Mouse (Mus musculus) testis, adult 2 months (tissue): ENCODE results near the gene Bcl2. TPM values are rescaled to one million over a fixed set of nuclear protein-coding genes. Genes with fewer than 3 reads are reported as not detected.
"Not testable (repeated sequence)": the region's sequence is repeated elsewhere in the genome, so short reads cannot be mapped to it uniquely, and the experiment has no call there.

Experiments
- H3K27ac ChIP-seq: fragments of 200-500 bp; 2 replicates; pipeline ENCODE4 v1.5.1; 2012; ENCODE audit warnings: low read depth, low read length; ENCODE audit not compliant: control insufficient read depth, insufficient read depth
- H3K27me3 ChIP-seq: fragments of 200-500 bp; 2 replicates; pipeline ENCODE4 v1.6.1; 2012; ENCODE audit warnings: mild to moderate bottlenecking, low read length, moderate library complexity; ENCODE audit not compliant: control insufficient read depth, insufficient read depth
- H3K36me3 ChIP-seq: fragments of 200-500 bp; 2 replicates; pipeline ENCODE4 v1.6.1; 2012; ENCODE audit warnings: mild to moderate bottlenecking, low read length; ENCODE audit not compliant: control insufficient read depth, insufficient read depth
- H3K4me1 ChIP-seq: fragments of 200-500 bp; 2 replicates; pipeline ENCODE4 v1.6.1; 2012; ENCODE audit warnings: low read length; ENCODE audit not compliant: control insufficient read depth, insufficient read depth
- H3K4me3 ChIP-seq: fragments of 200-500 bp; 2 replicates; pipeline ENCODE4 v1.5.1; 2012; ENCODE audit warnings: low read depth, mild to moderate bottlenecking, low read length, moderate library complexity, mixed read lengths; ENCODE audit not compliant: control insufficient read depth
- CTCF ChIP-seq: fragments of 200-500 bp; IDR thresholded peaks from 2 replicates; pipeline ENCODE4 v1.5.1; 2012; ENCODE audit warnings: low read depth, mild to moderate bottlenecking, inconsistent platforms, low read length, moderate library complexity; ENCODE audit not compliant: control insufficient read depth, insufficient read depth, insufficient replicate concordance
- POLR2A ChIP-seq: fragments of 200-500 bp; IDR thresholded peaks from 2 replicates; pipeline ENCODE4 v1.6.1; 2012; ENCODE audit warnings: low read depth, mild to moderate bottlenecking, inconsistent platforms, low read length, moderate library complexity; ENCODE audit not compliant: control insufficient read depth
- polyA plus RNA-seq: library from polyadenylated mRNA; depleted of rRNA; stranded (reverse); fragments of >200 nt; gene quantifications from 2 replicates; pipeline ENCODE4 v1.2.3, GENCODE M21; 2012

Bcl2 gene
- polyA plus RNA-seq, 1 experiment = 0.11 TPM

GRCm38 (mm10) chr1:106542731-106543130, 171.3 kb downstream of the Bcl2 start:
- no peaks in the 10 kb centered on the region for H3K27me3 ChIP-seq
- H3K4me3 ChIP-seq = no peak overlapping the region
- H3K27ac ChIP-seq = no peak overlapping the region
- no peaks in the 10 kb centered on the region for H3K4me1 ChIP-seq
- H3K36me3 ChIP-seq = no peaks in the 10 kb centered on the region
- TF ChIP-seq CTCF (no peak), POLR2A (no peak)

DNA sequence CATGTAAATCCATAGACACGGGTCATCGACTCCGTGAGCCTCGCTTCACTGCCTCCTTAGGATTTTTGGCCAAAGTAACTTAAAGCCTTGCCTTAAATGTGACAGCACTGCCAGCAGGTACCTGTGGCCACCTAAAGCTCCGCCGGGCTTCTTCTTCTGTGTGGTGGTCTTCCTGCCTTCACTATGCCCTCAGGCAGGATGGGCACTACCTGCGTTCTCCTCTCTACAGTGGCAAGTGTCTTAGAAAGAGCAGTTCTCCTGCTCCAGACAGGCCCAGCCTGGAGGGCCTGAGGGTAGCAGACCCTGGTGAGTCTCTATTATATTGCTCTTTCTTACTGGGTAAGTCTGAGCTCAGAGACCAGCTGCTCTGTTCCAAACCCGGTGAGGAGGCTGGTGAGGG, 172.2 kb downstream of the Bcl2 start:
- Histone ChIP-seq H3K27me3 (no peaks in the 10 kb centered on the region), H3K36me3 (no peaks in the 10 kb centered on the region), H3K4me1 (no peaks in the 10 kb centered on the region), H3K4me3 (no peak overlapping the region), H3K27ac (no peak overlapping the region)
- TF ChIP-seq POLR2A (no peak), CTCF (no peak)

DNA sequence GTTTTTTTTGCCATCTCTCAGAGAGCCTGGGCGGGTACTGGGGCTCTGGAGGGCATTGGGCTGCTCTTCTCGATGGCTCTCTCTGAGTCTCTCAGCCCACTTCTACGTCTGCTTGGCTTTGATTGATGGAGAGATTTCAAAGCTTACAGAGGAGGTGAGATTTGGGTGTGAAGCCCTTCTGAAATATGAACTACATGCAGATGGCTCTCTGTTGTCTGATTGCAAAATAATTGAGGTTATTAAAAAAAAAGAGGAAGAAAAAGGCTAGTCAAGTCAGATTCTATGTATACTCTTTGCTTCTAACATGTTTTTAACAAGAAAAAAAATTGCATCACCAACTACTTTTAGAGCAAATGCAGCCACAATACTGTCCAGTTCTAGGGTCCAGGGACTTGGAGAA, 173.9 kb downstream of the Bcl2 start:
- TF ChIP-seq CTCF = no peak
- TF ChIP-seq POLR2A = no peak

DNA sequence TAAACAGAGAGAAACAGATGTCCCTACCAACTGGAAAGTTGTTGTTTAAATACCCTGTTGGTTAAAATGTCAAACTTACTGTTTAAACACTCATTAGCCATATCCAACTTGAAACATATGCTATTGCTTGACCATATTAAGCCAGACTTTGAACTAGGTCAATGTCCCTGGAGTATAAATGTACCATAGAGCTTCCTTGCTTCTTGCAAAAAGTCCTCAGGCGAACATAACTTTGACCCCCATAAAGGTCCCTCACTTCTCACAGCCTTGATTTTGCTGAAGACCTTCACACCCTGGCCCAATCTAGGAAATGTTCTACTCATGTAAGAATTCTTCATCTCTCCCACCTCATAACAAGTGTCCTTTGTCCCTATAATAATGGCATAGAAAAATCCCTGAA, 175.0 kb downstream of the Bcl2 start:
- Histone ChIP-seq H3K27me3 (no peaks in the 10 kb centered on the region), H3K4me1 (no peaks in the 10 kb centered on the region), H3K4me3 (no peak overlapping the region), H3K27ac (no peak overlapping the region), H3K36me3 (no peaks in the 10 kb centered on the region)
- TF ChIP-seq POLR2A (no peak), CTCF (no peak)

More for the DNA sequence above, 173.9 kb downstream of the Bcl2 start:
- H3K27ac ChIP-seq = no peak overlapping the region
- H3K27me3 ChIP-seq = no peaks in the 10 kb centered on the region
- H3K4me3 ChIP-seq = no peak overlapping the region
- H3K4me1 ChIP-seq = no peaks in the 10 kb centered on the region
- H3K36me3 ChIP-seq = no peaks in the 10 kb centered on the region

GRCm38 (mm10) chr1:106534835-106535234, 179.2 kb downstream of the Bcl2 start:
- H3K36me3 ChIP-seq, H3K27me3 ChIP-seq, H3K4me1 ChIP-seq, H3K4me3 ChIP-seq, H3K27ac ChIP-seq: not testable (repeated sequence)

GRCm38 (mm10) chr1:106529570-106529969, 184.5 kb downstream of the Bcl2 start:
- H3K36me3 ChIP-seq = no peaks in the 10 kb centered on the region
- no peaks in the 10 kb centered on the region for H3K4me1 ChIP-seq
- H3K27me3 ChIP-seq = no peaks in the 10 kb centered on the region
- no peak for TF ChIP-seq POLR2A
- H3K4me3 ChIP-seq = no peak overlapping the region
- H3K27ac ChIP-seq = no peak overlapping the region

- no peaks in the 10 kb centered on the region for H3K27me3 ChIP-seq
- H3K27ac ChIP-seq = no peak overlapping the region
- H3K36me3 ChIP-seq = no peaks in the 10 kb centered on the region
- no peak overlapping the region for H3K4me3 ChIP-seq
- H3K4me1 ChIP-seq = no peaks in the 10 kb centered on the region
- no peak for TF ChIP-seq CTCF
- TF ChIP-seq POLR2A = no peak
These were observed 186.5 kb downstream of the Bcl2 start for GRCm38 (mm10) chr1:106527537-106527936.

DNA sequence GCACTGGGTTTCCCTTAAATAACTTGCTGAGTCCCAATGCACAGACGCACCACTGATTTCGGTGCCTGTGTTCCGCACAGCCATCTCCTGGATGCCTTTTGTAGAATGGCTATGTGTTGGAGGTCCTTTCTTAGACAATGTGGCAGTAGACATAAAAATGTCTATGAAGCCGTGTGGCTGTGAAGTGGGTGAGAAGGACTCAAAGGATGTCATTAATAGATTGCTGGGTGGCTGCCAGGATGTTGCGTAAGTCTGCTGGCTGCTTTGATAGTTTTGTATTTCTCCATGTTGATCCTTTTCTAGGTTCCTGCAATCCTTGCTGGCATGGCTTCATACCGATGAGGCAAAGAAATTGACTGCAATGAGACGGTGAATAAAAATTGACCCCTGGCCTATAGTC, 187.3 kb downstream of the Bcl2 start:
- Histone ChIP-seq H3K36me3 (no peaks in the 10 kb centered on the region), H3K4me1 (no peaks in the 10 kb centered on the region), H3K27ac (no peak overlapping the region)

More for the DNA sequence above, 187.3 kb downstream of the Bcl2 start:
- TF ChIP-seq CTCF = no peak
- Histone ChIP-seq H3K4me3 (no peak overlapping the region), H3K27me3 (no peaks in the 10 kb centered on the region)
